Mouse (Mus musculus) heart, postnatal 14 days (tissue): ENCODE results near the gene Chst5. TPM values are rescaled to one million over a fixed set of nuclear protein-coding genes. Genes with fewer than 3 reads are reported as not detected.

Source experiments
- DNase-seq, 2 experiments: peaks; one replicate each; pipeline ENCODE4 v3.0.0; 2021 to 2022
- intact Hi-C: fragments of 180-260 bp; cut with DNase I; formaldehyde crosslinking; loops from one replicate; pipeline ENCODE4 v1.15.1; 2025
- total RNA-seq, 2 experiments: library from RNA; stranded (reverse); gene quantifications; 2 replicates each; pipeline ENCODE4 v1.2.3; 2021

Chst5 gene
- total RNA-seq, 2 experiments from 2014 or later: not detected

DNA sequence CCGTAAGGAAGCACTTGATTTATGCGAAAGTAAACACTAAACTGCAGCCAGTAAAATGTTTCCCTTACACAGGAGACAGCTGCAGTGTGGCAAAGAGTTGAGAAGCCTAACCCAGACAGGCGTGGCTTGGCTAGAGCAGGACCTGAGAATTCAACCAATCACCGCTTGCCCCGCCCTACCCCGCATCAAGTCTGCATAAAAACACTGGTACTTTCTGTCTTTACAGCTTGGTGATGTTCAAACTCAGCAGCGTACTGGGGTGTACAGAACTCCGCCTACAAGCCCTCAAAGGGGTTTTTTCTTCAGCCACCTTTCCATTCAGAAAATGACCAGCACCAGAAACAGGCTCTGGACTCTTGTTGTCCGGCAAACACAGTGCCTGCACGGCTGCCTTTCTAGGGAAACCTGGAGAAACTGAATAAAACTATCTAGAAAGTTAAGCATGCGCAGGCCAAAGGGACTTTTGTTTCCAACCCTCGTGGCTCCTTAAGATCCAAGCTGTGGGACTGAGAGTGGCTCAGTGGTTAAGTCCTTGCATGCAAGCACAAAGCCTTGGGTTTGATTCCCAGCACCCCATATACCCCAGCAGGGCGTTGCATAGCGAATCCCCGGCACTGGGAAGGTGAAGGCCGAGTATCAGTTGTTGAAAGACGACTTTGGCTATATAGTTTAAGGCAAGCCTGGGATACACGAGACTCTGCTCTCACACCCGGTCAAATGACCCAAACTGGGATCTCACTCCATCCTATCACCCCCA is 22.5 kb upstream of the Chst5 start:
- intact Hi-C loops: no loop called here
- peak; percentile 59 to 63 for DNase-seq

DNA sequence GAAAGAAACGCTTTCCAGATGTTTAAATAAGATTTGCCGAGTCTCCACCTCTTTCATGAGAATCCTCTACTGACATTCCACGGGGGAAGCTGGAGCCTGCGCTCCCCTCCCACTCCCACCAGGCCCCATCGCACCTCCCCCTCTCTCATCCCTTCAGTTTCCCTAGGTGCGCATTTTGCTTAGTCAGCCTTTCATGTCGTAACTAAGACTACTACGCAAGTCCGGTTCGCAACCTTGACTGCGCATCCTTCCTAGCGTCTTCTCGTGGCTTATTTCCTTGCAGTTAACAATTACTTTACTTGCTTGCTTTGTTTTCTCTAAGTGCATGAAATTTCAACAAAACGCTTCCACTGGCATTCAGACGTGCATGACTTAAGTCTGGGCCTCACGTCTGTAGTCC is 21.5 kb upstream of the Chst5 start:
- intact Hi-C loops: no loop called here
- DNase-seq: no peak

DNA sequence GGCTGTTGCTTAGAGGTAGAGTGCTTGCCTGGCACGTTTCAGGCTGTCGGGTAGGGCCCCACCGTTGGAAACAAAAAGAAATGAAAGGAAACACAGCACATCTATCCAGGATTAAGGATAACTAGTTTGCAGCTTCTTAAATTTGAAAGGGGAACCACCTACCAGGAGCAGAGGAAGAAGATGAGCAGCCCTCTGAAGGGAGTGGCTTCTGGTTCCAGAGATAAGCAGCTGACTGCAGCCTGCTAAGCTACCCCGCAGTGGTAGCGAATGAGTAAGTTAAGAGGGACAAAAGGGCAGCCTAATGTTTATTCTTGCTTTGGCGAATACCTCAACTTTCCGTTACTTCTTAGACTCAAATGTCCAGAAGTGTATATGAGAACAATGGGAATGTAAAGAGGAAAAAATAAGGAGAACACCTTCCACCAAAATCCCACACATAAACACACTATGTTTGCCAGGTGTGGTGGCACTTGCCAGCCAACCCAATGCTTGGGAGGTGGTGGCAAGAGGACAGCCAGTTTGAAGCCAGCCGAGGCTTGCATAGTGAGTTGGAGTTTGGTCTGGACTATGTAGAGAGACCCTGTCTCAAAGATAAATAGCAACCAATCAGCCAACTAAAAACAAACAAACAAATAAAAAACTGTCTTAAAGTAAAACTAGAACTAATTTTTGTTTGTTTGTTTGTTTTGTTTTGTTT is 19.5 kb upstream of the Chst5 start:
- no peak for DNase-seq
- intact Hi-C loops: no loop called here

DNA sequence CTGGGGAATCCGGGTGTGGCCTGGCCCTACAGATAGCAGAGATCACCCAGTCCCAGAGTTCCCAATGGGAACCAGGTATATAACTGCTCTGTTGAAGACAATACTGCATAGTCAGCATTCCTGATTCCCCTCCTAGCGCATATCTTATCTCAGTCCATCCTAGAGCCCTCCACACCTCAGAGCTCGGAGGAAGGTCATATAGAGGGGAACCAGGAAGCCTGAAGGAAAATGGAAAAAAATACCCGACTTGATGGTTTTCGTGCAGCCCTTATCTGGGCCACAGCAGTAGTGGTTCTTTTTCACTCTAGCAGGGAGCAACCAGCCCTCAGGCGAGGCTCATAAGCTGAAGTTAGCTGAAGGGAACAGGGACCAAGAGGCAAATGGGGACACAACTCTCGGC is 14.7 kb upstream of the Chst5 start:
- no peak for DNase-seq
- intact Hi-C loops: loop anchor here (5.0 kb wide), 1 partner anchor 38 kb away; no protein-coding TSS in a partner anchor

DNA sequence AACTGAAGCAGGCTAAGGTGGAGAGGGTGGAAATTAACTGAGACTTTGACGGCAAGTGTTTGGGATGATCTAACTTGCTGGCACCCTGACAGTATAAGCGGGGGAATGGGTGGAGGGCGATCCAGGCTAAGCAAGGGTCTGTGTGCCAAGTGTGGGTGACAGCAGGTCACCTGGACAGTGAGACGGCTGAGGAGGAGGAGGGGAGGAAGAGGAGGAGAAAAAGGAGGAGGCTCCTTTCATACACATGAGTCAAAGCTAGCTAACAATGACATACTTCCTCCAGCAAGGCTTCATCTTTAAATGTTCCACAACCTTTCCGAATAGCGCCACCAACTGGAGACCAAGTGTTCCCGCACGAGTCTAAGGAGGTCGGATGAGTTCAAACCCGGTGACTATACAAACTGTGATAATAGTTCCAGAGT is 13.1 kb upstream of the Chst5 start:
- intact Hi-C loops: loop anchor here (5.0 kb wide), 1 partner anchor 36 kb away; no protein-coding TSS in a partner anchor
- peak; percentile 55 to 70 for DNase-seq

DNA sequence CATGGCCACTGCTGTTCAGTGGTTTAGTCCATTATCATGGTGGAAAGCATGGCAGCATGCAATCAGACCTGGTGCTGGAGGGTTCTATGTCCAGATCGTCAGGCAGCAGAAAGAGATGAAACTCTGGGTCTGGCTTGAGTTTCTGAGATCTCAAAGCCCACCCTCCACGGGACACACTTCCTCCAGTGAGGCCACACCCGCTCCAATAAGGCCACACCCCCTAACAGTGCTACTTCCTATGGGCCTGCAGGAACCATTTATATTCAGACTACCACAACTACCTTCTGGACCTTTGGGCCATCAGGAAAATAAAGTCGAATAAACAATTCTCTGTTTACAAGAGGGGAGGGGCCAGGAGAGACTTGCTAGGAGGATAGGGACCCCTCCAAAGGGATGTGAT is 10.7 kb upstream of the Chst5 start:
- intact Hi-C loops: loop anchor here (5.0 kb wide), 1 partner anchor 34 kb away; no protein-coding TSS in a partner anchor
- DNase-seq: no peak

DNA sequence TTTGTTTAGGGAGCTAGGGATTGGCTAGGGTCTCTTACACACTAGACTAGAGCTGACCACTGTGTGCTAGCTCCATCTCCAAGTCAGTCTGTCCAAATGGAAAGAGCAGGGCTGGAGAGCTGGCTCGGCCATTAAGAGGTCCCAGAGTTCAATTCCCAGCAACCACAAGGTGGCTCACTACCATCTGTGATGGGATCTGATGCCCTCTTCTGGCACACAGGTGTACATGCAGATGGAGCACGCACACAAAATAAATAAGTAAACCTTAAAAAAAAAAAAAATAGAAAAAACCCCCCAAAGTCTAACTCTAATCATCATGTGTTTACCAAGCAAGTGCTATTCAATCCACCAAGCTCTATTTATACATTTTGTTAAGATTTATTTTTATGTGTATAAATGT is 9.4 kb upstream of the Chst5 start:
- intact Hi-C loops: loop anchor here (5.0 kb wide), 1 partner anchor 32 kb away; no protein-coding TSS in a partner anchor

DNA sequence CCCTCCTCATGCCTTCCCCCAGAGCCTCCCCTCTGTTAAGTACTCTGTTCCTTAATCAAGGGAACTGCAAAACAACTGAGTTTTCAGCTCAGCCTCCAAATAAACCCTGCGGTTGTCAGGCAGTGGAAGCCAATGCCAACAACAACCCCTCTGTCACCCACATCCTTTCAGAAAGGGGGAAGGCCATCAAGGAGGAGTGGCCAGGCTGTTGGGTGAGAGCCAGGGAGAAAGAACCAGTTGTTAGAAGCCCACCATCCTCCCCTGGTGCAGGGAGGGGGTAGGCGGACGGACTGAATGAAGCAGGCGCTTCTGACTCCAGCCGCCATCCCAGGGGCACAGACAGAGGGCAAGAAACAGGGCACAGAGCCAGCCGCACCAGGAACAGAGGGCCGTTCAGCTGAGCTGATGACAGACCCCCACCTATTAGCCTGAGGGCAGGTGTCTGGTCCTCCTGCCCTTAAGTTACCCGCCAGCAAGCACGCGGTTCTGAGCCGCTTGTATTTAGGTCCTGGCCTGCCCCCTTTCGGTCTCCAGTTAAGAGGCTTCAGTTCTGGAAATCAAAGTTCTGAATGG is 2.7 kb upstream of the Chst5 start:
- no peak for DNase-seq
- intact Hi-C loops: no loop called here

More for the DNA sequence above, 9.4 kb upstream of the Chst5 start:
- DNase-seq: no peak

DNA sequence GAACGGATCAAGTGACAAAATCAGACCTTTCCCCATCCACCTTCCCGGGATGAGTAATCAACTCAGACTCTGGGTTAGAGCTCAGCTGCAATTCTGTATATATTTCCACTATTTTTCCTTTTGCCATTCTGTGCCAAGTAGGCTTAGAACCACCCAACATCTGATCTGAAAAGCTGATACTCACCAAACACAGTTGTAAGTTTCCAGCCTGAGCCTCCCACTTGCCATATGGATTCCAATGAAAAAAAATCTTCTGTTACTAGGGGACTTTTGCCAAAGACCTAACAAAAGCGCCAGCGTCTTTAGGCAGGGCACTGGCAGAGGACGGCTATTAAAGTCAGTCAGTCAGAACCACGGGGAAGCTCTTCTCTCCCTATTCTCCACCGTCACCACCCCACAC is 1.3 kb upstream of the Chst5 start:
- DNase-seq: no peak
- intact Hi-C loops: no loop called here

DNA sequence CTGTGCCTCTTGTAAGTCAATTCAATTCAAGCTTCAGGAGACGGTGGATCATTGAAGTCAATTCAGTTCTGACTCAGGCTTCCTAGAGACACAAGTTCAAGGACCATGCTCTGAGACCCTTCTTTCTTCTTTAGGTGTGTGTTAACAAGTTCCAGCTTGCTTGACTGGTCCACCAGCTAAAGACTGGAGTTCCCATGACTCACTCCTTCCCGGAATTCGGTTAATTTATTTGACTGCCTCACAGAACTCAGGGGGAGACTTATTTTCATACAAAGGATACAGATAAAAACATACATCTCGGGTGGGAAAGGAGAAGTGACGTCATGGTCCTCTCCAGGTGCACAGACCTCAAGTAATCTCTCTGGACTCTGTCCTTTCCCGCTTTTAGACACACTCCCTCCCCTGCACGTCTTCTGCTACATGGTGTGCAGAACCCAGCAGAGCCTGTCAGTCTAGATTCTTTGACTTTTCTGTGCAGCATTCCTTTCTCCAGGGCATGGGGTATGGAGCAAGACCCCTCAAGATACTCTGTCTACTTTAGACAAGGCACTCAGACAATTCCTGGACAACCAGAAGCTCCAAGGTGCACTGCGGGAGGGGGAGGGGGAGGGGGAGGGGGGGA is 4.6 kb downstream of the Chst5 start:
- no peak for DNase-seq
- intact Hi-C loops: no loop called here

DNA sequence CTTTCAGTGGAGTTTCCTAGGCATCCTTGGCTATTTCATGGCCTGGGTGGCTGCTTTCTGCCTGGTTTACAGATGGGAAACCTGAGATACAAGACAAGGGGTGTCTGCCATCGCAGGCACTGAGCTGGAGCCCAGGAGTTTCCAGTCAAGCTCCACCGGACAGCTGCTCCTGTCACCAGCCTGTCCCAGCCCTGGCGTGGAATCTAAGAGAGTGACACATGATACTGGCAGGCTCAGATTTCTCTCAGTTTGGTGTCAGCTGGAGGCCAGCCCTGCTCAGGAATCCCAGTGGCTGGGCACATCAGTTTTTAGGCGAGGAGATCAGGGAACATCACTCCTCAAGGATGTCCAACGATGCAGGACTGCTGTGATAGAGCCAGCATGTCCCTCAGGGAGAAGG is 8.2 kb downstream of the Chst5 start:
- intact Hi-C loops: no loop called here
- DNase-seq: peak; percentile 9 to 25

DNA sequence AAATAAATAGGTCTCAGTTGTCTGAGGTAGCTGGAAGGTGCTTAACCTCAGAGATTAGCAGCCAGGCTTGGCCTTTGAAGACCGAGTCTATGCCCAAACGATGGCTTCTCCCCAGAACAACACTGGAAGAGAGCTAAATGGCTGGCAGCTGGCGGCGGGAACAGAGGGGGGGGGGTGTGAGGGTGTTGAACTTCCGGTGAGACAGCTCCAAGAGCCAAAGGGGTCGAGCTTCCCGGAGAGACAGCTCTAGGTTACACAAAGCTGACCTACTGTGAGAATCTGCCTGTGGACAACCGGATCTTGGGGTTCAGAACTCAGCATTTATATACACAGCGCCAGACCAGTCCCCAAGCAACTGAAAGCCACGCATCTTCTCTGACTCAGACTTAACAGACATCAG is 11.7 kb downstream of the Chst5 start:
- intact Hi-C loops: no loop called here
- no peak for DNase-seq

DNA sequence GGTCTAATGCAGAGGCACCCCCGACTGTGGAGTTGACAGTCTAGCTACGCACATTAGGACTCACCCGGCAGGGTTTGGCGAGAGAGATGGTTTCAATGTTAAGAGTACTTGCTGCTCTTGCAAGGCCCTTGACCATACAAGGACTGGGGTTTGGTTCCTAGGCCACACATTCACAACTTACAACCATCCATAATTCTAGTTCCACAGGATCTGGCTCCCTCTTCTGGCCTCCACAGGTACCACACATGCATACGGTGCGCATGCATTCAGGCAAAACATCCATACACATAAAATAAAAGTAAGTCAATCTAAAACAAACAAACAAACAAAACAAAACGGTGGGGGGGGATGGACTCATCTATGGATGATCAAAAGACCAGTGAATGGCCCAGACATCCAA is 15.3 kb downstream of the Chst5 start:
- intact Hi-C loops: no loop called here
- no peak for DNase-seq

DNA sequence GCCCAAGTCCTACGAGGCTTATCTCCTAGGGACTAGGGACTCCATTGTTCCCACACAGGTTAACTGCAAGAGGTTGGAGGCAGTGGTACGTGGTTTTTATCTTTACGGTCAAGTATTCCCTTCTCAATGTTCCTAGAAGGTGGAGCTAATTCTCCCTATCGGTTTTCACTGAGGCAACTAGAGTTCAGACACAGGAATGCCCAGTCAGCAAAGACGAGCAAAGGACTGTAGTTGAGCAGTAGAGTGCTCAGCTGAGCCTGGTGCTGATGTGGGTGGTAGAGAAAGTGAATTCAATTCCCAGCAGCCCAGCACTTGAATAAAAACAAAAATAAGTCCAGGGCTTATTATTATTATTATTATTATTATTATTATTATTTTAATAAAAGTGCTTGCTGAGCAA is 17.6 kb downstream of the Chst5 start:
- intact Hi-C loops: no loop called here
- no peak for DNase-seq

DNA sequence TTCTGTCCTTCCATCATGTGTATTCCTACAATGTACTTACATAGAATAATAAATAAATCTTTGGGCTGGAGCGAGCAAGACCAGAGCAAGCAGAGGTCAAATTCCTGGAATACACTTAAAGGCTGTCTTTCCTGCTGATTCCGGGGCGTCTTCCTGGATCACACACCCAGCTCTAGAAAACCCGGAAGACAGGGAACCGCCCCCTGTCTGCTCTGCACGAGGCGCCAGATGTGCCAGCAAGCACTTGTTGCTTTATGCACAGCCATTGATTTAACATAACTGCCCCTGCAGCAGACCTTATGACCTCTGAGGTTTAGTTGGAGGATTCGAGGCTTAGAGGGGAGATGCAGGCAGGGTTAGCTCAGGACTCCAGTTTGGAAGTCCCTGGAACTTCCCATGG is 18.3 kb downstream of the Chst5 start:
- intact Hi-C loops: no loop called here
- DNase-seq: no peak

DNA sequence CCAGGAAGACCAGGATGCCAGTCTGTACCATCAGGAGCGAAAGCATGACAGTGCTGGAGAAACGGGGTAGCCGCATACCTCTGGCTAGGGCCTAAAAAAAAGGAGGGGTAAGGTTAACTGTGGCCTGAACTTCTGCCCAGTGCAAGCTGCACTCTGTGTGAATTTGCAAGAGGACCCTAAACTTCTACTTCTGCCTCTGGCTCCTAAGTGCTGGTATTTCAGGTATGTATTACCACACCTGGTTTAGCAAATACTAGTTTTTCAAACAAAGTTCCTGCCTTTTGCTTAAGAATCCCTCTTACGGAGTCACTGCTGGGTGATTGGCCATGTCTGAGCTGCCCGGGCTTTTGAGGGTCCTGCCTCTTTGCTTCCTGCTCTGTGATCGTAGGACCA is 19.3 kb downstream of the Chst5 start:
- intact Hi-C loops: no loop called here
- DNase-seq: no peak

DNA sequence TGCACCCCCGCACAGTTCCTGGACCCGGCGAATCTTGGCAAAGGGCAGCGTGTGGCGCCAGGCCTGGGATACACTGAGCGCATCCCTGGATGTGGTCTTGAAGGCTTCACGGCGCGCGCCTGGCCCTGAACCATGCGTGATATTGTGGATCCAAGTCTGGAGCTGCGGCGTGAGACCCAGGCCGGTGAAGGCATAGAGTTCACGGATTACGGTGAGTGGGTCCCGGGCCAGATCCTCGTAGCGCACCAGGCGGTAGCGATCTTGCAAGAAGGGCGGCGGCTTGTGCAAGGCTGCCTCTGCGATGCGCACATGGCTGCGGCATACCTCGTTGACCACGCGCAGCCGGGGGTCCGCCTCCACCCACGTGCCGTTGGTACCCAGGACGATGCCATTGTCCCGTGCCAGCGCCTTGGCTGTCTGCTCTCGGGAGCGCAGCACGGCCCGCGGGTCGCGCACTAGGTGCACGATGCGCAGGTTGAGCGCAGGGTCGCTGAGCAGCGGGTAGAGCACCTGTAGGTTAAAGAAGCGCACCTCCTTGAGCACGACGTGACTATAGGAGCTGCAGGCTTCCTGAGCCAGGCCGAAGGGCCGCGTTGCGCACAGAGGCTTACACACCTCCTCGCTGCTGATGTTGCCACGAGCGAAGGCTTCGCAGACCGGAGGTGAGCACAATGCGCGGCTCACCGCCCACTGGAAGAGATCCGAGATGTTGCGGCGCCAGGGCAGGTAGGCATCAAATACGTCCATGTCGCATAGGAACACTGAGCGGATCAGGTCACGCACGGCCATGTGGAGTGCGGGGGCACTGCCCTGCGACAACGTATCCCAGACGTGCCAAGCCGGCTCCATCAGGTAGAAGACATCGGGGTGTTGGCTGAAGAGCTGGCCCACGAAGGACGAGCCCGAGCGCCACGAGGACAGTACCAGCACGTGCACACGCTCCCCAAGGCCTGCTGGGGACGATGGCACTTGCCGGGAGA is 20.0 kb downstream of the Chst5 start:
- no peak for DNase-seq
- intact Hi-C loops: loop anchor here (5.0 kb wide), 1 partner anchor 32 kb away; no protein-coding TSS in a partner anchor

DNA sequence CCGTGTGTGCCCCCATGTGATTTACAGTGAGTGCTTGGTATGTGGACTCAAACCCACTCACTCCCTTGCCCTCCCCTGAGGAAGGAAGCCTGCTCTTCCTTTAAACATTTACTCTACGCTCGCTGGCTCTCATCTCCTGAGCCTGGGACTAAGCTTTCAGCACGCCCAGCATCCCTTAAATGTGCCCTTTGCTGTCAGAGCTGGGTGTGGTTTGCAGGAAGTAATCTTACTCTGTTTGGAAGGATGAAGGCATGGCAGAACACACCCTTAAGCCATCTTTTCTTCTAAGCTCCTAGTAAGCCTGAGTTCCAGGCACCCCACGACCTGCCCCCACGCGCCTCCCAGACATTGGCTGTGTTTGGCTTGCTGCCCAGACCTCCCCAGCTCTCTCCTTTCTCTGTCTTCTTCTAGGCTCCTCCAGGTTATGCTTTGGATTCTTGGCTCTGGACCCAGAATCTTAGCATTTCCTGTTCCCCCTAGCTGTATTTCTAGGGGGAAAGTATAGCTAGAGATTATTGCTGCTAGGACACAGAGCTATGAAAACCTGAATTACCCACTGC is 22.1 kb downstream of the Chst5 start:
- DNase-seq: no peak
- intact Hi-C loops: loop anchor here (5.0 kb wide), 1 partner anchor 34 kb away; no protein-coding TSS in a partner anchor

DNA sequence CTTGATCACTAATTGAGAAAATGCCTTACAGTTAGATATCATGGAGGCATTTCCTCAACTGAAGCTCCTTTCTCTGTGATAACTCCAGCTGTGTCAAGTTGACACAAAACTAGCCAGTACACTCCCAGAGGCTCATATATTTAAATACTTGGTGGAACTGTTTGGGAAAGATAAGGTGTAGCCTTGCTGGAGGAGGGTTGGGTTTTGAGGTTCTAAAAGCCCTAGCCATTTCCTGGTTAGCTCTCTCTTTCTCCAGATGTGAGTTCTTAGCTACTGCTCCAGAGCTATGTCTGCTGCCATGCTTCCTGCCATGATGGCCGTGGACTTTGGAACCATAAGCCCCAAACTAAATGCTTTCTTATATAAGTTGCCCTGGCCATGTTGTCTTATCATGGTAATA is 22.8 kb downstream of the Chst5 start:
- DNase-seq: no peak
- intact Hi-C loops: loop anchor here (5.0 kb wide), 1 partner anchor 35 kb away; no protein-coding TSS in a partner anchor
